Mouse (Mus musculus) erythroid progenitor cell, adult 5-6 weeks (primary cell): Measurements from ENCODE around the gene Leng8. TPM values are rescaled to one million over a fixed set of nuclear protein-coding genes. Genes with fewer than 3 reads are reported as not detected.

Experiments
- ATAC-seq: replicated peaks from 2 replicates; pipeline ENCODE4 v1.8.0; 2016; ENCODE audit warnings: moderate number of reproducible peaks, mild to moderate bottlenecking, moderate TSS enrichment, inconsistent platforms; ENCODE audit not compliant: poor library complexity, low FRiP score, severe bottlenecking
- total RNA-seq, 2 experiments: library from RNA; stranded (forward) in 1 of 2; stranded (reverse) in 1 of 2; fragments of 150-400 nt in 1 of 2; fragments of 186-747, 209-891 nt in 1 of 2; gene quantifications; 2 replicates each; pipeline versions ENCODE4 v1.2.3 to v1.2.4; 2015 to 2017; ENCODE audit warnings: low replicate concordance in 2 of 2

The Leng8 gene
- total RNA-seq, 2 experiments from 2014 or later: 104 to 106 TPM

DNA sequence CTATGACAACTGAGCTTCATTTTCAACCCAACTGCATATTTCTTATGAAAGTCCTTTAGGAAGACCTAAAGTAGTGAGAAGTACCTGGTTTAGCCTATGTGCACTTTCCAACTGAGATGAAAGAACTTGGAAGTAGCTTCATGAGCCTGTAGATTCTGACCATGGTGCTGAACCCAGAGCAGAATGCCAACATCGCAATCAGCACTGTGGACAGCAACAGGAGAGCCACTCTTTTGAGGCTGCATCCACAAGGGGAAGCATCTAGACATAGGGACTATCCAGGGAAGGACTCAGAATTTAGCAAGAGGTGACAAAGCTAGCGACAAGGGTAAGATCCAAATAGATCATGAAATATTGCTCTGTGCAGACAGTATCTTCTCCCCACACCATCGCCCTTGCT lies 41.6 kb downstream of the Leng8 start:
- no peak for ATAC-seq

Other genes with a start within 250 kb of the Leng8 start
- 0.84 and 7.9 TPM in 2 replicates for gene Gm14548, start 238.9 kb upstream of the Leng8 start, total RNA-seq (2015; ENCODE audit: low replicate concordance)
- 3.5 TPM in 1 of 2 replicates, not detected in the other for gene Gm14548, start 238.9 kb upstream of the Leng8 start, total RNA-seq (2017; ENCODE audit: low replicate concordance)
- gene Lilra6, start 221.5 kb upstream of the Leng8 start, total RNA-seq (2015; ENCODE audit: low replicate concordance): 3.6 and 10.5 TPM in 2 replicates
- 2.2 and 5.9 TPM in 2 replicates for gene Lilra6, start 221.5 kb upstream of the Leng8 start, total RNA-seq (2017; ENCODE audit: low replicate concordance)
- gene Lair1, start 73.8 kb upstream of the Leng8 start, total RNA-seq (2015; ENCODE audit: low replicate concordance): 10.5 and 12.6 TPM in 2 replicates
- 10.3 and 11.6 TPM in 2 replicates for gene Lair1, start 73.8 kb upstream of the Leng8 start, total RNA-seq (2017; ENCODE audit: low replicate concordance)
- not detected in 2 replicates for gene Ttyh1, start 17.6 kb upstream of the Leng8 start, total RNA-seq (2015; ENCODE audit: low replicate concordance)
- under 0.01 TPM in 1 of 2 replicates, not detected in the other for gene Ttyh1, start 17.6 kb upstream of the Leng8 start, total RNA-seq (2017; ENCODE audit: low replicate concordance)
- gene Leng9, start 13.3 kb downstream of the Leng8 start, total RNA-seq (2015; ENCODE audit: low replicate concordance): 2.9 TPM in 1 of 2 replicates, not detected in the other
- gene Leng9, start 13.3 kb downstream of the Leng8 start, total RNA-seq (2017; ENCODE audit: low replicate concordance): 0.64 and 1.4 TPM in 2 replicates
- not detected in 2 replicates for gene Cdc42ep5, start 27.8 kb downstream of the Leng8 start, total RNA-seq (2015; ENCODE audit: low replicate concordance)
- gene Cdc42ep5, start 27.8 kb downstream of the Leng8 start, total RNA-seq (2017; ENCODE audit: low replicate concordance): not detected in 2 replicates
- gene Lilra5, start 100.7 kb downstream of the Leng8 start, total RNA-seq (2015; ENCODE audit: low replicate concordance): 1.1 TPM in 1 of 2 replicates, not detected in the other
- gene Lilra5, start 100.7 kb downstream of the Leng8 start, total RNA-seq (2017; ENCODE audit: low replicate concordance): 0.77 and 1.7 TPM in 2 replicates
- gene Ncr1, start 200.7 kb downstream of the Leng8 start, total RNA-seq (2015; ENCODE audit: low replicate concordance): 3.6 TPM in 1 of 2 replicates, not detected in the other
- gene Ncr1, start 200.7 kb downstream of the Leng8 start, total RNA-seq (2017; ENCODE audit: low replicate concordance): 2.1 and 6.4 TPM in 2 replicates